Mouse (Mus musculus): ENCODE measurements around the gene Arhgap19. TPM values are rescaled to one million over a fixed set of nuclear protein-coding genes. Genes with fewer than 3 reads are reported as not detected.

The Arhgap19 gene
- 2.7 and 5.3 TPM in 2 replicates for polyA plus RNA-seq (2012; rRNA removed; ENCODE audit: low replicate concordance)

GRCm38 (mm10) chr19:41801742-41802369 lies at the start of gene Arhgap19:
Gene Arhgap19, minus strand, starts transcription at chr19:41802047.

GRCm38 (mm10) chr19:41847992-41848851 lies 46.4 kb upstream of the Arhgap19 start, which contains the start of gene Frat2:
Gene Frat2, minus strand, starts transcription at chr19:41848132.

GRCm38 (mm10) chr19:41829381-41830105 lies 27.7 kb upstream of the Arhgap19 start, which contains the start of gene Frat1:
Gene Frat1, plus strand, starts transcription at chr19:41829970.

GRCm38 (mm10) chr19:41743396-41743795 lies 58.5 kb downstream of the Arhgap19 start, which contains the start of gene Slit1:
Gene Slit1, minus strand, starts transcription at chr19:41743665.

Other genes with a start within 250 kb of the Arhgap19 start
- gene Gm340, start 219.7 kb downstream of the Arhgap19 start, polyA plus RNA-seq (2012; rRNA removed; ENCODE audit: low replicate concordance): 1.5 and 1.9 TPM in 2 replicates
- gene Slit1, start 58.4 kb downstream of the Arhgap19 start, polyA plus RNA-seq (2012; rRNA removed; ENCODE audit: low replicate concordance): 0.40 and 0.47 TPM in 2 replicates
- 2.2 and 4.4 TPM in 2 replicates for gene Frat1, start 27.9 kb upstream of the Arhgap19 start, polyA plus RNA-seq (2012; rRNA removed; ENCODE audit: low replicate concordance)
- 1.8 and 3.6 TPM in 2 replicates for gene Frat2, start 46.1 kb upstream of the Arhgap19 start, polyA plus RNA-seq (2012; rRNA removed; ENCODE audit: low replicate concordance)
- 7.1 and 13.5 TPM in 2 replicates for gene Rrp12, start 94.1 kb upstream of the Arhgap19 start, polyA plus RNA-seq (2012; rRNA removed; ENCODE audit: low replicate concordance)
- 346 and 357 TPM in 2 replicates for gene Pgam1, start 109.9 kb upstream of the Arhgap19 start, polyA plus RNA-seq (2012; rRNA removed; ENCODE audit: low replicate concordance)
- gene Exosc1, start 131.4 kb upstream of the Arhgap19 start, polyA plus RNA-seq (2012; rRNA removed; ENCODE audit: low replicate concordance): 15.7 and 24.5 TPM in 2 replicates
- 59.7 and 116 TPM in 2 replicates for gene Zdhhc16, start 131.4 kb upstream of the Arhgap19 start, polyA plus RNA-seq (2012; rRNA removed; ENCODE audit: low replicate concordance)
- gene Mms19, start 179.1 kb upstream of the Arhgap19 start, polyA plus RNA-seq (2012; rRNA removed; ENCODE audit: low replicate concordance): 55.1 and 85.4 TPM in 2 replicates
- gene Ubtd1, start 179.7 kb upstream of the Arhgap19 start, polyA plus RNA-seq (2012; rRNA removed; ENCODE audit: low replicate concordance): 40.4 and 49.3 TPM in 2 replicates
- not detected in 2 replicates for gene Ankrd2, start 234.0 kb upstream of the Arhgap19 start, polyA plus RNA-seq (2012; rRNA removed; ENCODE audit: low replicate concordance)
- 6.7 and 9.9 TPM in 2 replicates for gene Hoga1, start 243.6 kb upstream of the Arhgap19 start, polyA plus RNA-seq (2012; rRNA removed; ENCODE audit: low replicate concordance)

All from subcutaneous adipose tissue, adult 2 months (tissue).